Mouse (Mus musculus) v-Abl transformed pro-B cells (cell line): ENCODE results near the gene Mta2.

Source experiments
- in situ Hi-C, 2 experiments: fragments of 400-800 bp; cut with MboI; formaldehyde crosslinking; loops; one replicate each; pipeline ENCODE4 v1.15.1; 2025; ENCODE audit not compliant: unreplicated experiment in 2 of 2

The Mta2 gene

GRCm38 (mm10) chr19:8927891-8928525 is 13.7 kb upstream of the Mta2 start:
- in situ Hi-C loops: loop anchor here in 1 of 2 experiments (25.0 kb wide), 1 partner anchor 191 kb away; the partner anchor contains the start of genes 1700092M07Rik, Stx5a and Wdr74

- in situ Hi-C loops: loop anchor here in 1 of 2 experiments (25.0 kb wide), 1 partner anchor 191 kb away; the partner anchor contains the start of genes 1700092M07Rik, Stx5a and Wdr74
Measured at GRCm38 (mm10) chr19:8928689-8929223, 12.9 kb upstream of the Mta2 start.

- in situ Hi-C loops: loop anchor here in 1 of 2 experiments (25.0 kb wide), 1 partner anchor 192 kb away; the partner anchor contains the start of genes 1700092M07Rik, Stx5a and Wdr74
Measured at GRCm38 (mm10) chr19:8929224-8930088, 12.2 kb upstream of the Mta2 start, which contains the start of the genes Rom1 and Eml3. Gene Rom1 (minus strand): TSS chr19:8929356. Gene Eml3 (plus strand): TSS chr19:8929552.

DNA sequence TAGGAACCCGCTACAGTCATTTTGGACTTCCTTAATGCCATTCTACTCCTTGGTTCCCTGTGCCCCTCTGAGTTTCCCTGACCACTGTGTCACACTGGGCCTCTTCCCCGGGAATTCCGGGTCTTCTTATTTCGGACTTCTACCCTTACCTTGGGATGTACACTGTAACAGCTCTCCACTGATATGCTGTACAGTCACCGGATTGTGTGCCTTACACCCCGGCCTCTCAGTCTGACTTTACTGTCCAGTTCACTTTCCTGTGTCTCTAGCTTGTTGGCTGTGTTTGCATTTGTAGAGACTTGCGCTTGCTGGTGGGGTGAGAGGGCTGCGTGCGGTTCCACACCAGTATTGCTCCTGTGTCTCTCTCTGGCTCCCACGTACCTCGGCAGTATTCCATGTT is 11.6 kb upstream of the Mta2 start:
- in situ Hi-C loops: loop anchor here in 1 of 2 experiments (25.0 kb wide), 1 partner anchor 193 kb away; the partner anchor contains the start of genes 1700092M07Rik, Stx5a and Wdr74

DNA sequence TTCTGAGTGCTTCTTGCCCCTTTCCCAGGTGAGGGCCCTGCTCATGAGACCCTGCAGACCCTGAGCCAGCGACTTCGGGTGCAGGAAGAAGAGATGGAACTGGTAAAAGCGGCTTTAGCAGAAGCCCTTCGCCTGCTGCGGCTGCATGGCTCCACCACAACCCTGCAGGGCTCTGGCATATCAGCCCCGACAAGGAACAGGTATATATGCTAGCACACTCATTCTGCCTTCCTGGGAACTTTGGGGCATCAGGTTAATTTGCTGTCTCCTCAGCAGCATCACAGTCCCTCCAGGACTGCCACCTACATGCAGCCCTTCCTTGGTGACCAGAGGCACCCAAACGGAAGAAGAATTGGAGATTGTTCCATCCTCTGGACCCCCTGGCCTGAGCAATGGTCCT is 10.9 kb upstream of the Mta2 start:
- in situ Hi-C loops: loop anchor here in 1 of 2 experiments (25.0 kb wide), 1 partner anchor 193 kb away; the partner anchor contains the start of genes 1700092M07Rik, Stx5a and Wdr74

DNA sequence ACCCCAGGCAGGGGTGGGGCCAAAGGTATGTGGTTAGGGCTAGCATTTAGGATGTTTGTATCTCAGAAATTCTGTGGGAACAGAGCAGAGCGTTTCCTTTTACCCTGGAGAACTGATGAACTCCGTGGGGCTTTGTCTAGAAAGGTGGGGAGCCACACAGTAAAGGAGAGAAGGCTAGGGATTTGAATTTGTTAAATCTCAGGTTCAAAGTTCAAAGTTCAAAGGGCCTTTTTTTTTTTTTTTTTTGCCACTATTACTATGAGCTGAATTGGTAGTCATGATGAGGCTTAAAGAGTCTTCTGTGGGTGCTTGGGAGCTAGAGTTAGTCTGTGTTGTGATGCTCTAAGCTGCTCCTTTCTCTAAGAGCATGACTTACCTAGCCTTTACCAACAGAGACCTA is 4.9 kb upstream of the Mta2 start:
- in situ Hi-C loops: loop anchor here in 1 of 2 experiments (25.0 kb wide), 1 partner anchor 199 kb away; the partner anchor contains the start of genes 1700092M07Rik, Stx5a and Wdr74

GRCm38 (mm10) chr19:8940526-8941133 is 1.0 kb upstream of the Mta2 start:
- in situ Hi-C loops: loop anchor here in 1 of 2 experiments (25.0 kb wide), 1 partner anchor 203 kb away; the partner anchor contains the start of genes 1700092M07Rik, Stx5a and Wdr74

GRCm38 (mm10) chr19:8941136-8941514 is 550 bp upstream of the Mta2 start:
- in situ Hi-C loops: loop anchor here in 1 of 2 experiments (25.0 kb wide), 1 partner anchor 204 kb away; the partner anchor contains the start of genes 1700092M07Rik, Stx5a and Wdr74

GRCm38 (mm10) chr19:8942276-8942964 is 745 bp downstream of the Mta2 start:
- in situ Hi-C loops: loop anchor here in 1 of 2 experiments (25.0 kb wide), 1 partner anchor 205 kb away; the partner anchor contains the start of genes 1700092M07Rik, Stx5a and Wdr74

- in situ Hi-C loops: loop anchor here in 1 of 2 experiments (25.0 kb wide), 1 partner anchor 206 kb away; the partner anchor contains the start of genes 1700092M07Rik, Stx5a and Wdr74
Measured at GRCm38 (mm10) chr19:8943047-8943446, 1.4 kb downstream of the Mta2 start.

GRCm38 (mm10) chr19:8944062-8944461 is 2.4 kb downstream of the Mta2 start:
- in situ Hi-C loops: loop anchor here in 1 of 2 experiments (25.0 kb wide), 1 partner anchor 207 kb away; the partner anchor contains the start of genes 1700092M07Rik, Stx5a and Wdr74

- in situ Hi-C loops: loop anchor here in 1 of 2 experiments (25.0 kb wide), 1 partner anchor 207 kb away; the partner anchor contains the start of genes 1700092M07Rik, Stx5a and Wdr74
Measured at GRCm38 (mm10) chr19:8944750-8945149, 3.1 kb downstream of the Mta2 start.

GRCm38 (mm10) chr19:8945251-8945650 is 3.6 kb downstream of the Mta2 start:
- in situ Hi-C loops: loop anchor here in 1 of 2 experiments (25.0 kb wide), 1 partner anchor 208 kb away; the partner anchor contains the start of genes 1700092M07Rik, Stx5a and Wdr74

- in situ Hi-C loops: loop anchor here in 1 of 2 experiments (25.0 kb wide), 1 partner anchor 210 kb away; the partner anchor contains the start of genes 1700092M07Rik, Stx5a and Wdr74
Measured at GRCm38 (mm10) chr19:8946929-8947328, 5.3 kb downstream of the Mta2 start.

GRCm38 (mm10) chr19:8950190-8950589 is 8.5 kb downstream of the Mta2 start:
- in situ Hi-C loops: loop anchor here in 1 of 2 experiments (25.0 kb wide), 1 partner anchor 88 kb away; the partner anchor contains the start of genes Lrrn4cl and Ubxn1

DNA sequence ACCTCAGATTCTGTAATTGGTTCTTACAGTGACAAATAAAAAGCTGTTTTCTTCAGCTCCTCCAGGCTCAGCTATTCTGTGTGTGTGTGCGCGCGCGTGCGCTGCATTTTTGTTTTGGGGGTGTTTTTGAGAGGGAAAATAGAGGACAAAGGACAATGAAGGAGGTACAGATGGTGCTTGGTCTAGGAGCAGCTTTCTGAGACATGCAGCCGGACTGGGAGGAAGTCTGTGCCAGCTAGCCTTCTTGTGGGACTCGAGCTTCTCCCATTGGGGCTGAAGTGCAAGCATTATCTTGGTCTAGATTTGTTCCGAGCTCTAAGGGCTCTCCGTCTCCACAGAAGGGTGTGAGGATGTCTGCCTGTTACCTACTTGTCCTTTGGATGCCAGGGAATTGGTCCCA is 10.6 kb downstream of the Mta2 start:
- in situ Hi-C loops: loop anchor here in 1 of 2 experiments (25.0 kb wide), 1 partner anchor 90 kb away; the partner anchor contains the start of genes Lrrn4cl and Ubxn1

DNA sequence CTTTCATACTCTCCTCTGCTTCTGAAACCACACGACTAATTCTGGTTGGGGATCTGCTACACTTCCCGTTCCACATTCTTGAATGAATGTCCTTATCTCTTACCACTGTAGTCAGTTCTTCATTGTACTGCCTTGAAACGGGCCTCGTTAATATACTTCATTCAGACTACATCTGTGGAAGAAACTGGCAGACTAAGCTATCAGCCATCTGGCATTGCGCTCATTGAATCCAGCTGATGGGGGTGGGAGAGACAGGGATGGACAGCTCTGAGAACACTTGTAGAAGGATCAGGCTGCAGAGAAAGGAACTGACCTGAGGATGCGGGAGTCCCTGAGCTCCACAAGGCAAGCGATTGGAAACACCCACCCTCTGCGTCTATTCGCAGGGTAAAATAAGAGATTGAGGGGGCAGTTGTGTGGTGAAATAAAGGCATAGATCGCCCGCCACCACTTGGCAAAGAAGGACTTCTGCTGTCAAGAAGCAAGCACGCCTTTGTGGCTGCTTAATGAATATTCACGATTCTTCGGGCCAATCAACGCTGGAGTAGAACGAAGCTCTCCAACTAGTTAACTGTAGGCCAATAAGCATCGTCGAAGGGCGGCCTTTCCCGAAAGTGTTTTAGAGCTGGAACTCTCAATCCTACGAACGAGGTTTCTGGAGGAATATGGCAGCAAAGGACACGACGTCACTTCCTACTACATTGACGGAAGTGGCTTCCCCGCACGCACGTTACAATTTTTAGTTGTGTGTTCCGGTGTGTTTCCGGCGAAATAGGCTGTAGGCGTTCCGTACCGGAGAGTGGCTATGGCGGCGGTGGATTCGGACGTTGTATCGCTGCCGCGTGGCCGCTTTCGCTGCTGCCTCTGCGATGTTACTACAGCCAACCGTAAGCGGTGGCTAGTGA is 11.7 kb downstream of the Mta2 start, which contains the start of gene Tut1:
Gene Tut1 (plus strand): TSS at position 713 of the 905 bp plus-strand sequence.
- in situ Hi-C loops: loop anchor here in 1 of 2 experiments (25.0 kb wide), 1 partner anchor 91 kb away; the partner anchor contains the start of genes Lrrn4cl and Ubxn1
